Mouse (Mus musculus) layer of hippocampus, adult 2 months (tissue): ENCODE measurements around the gene Zfp777. TPM values are rescaled to one million over a fixed set of nuclear protein-coding genes. Genes with fewer than 3 reads are reported as not detected.

ENCODE experiments used
- DNase-seq, 2 experiments: peaks; one replicate each; pipeline ENCODE4 v3.0.0; 2022; ENCODE audit warnings: low spot score in 2 of 2
- H3K27ac ChIP-seq: fragments of 200-600 bp; 2 replicates; pipeline ENCODE4 v1.8.1; 2022
- H3K4me3 ChIP-seq: fragments of 200-600 bp; 2 replicates; pipeline ENCODE4 v1.8.1; 2022; ENCODE audit warnings: mild to moderate bottlenecking
- CTCF ChIP-seq: fragments of 200-600 bp; conservative IDR thresholded peaks from 2 replicates; pipeline ENCODE4 v1.8.1; 2022; ENCODE audit warnings: antibody characterized with exemption, mild to moderate bottlenecking, moderate library complexity
- long read RNA-seq, 2 experiments: library from polyadenylated mRNA; stranded (forward); transcript quantifications; one replicate each; pipeline ENCODE4 v2.0.0; 2021; ENCODE audit warnings: borderline mapping rate in 2 of 2
- total RNA-seq, 2 experiments: library from RNA; stranded (reverse); gene quantifications; 2 replicates each; pipeline ENCODE4 v1.2.3; 2021

Gene Zfp777
- 10 to 100 TPM; 36.8 to 37.4 TPM for total RNA-seq
- long read RNA-seq, experiment 1, transcript Zfp777-202 (6 exons, 3,111 nt) = major isoform, 12 of 25 reads
- long read RNA-seq, experiment 1, partial matches to known transcripts = 3 of 25 reads
- long read RNA-seq, experiment 1, other reads (novel, unspliced or antisense) = 8 of 25 reads
- long read RNA-seq, experiment 2, transcript Zfp777-202 (6 exons, 3,111 nt) = major isoform, 21 of 40 reads
- long read RNA-seq, experiment 2, partial matches to known transcripts = 2 of 40 reads
- long read RNA-seq, experiment 2, other reads (novel, unspliced or antisense) = 13 of 40 reads

DNA sequence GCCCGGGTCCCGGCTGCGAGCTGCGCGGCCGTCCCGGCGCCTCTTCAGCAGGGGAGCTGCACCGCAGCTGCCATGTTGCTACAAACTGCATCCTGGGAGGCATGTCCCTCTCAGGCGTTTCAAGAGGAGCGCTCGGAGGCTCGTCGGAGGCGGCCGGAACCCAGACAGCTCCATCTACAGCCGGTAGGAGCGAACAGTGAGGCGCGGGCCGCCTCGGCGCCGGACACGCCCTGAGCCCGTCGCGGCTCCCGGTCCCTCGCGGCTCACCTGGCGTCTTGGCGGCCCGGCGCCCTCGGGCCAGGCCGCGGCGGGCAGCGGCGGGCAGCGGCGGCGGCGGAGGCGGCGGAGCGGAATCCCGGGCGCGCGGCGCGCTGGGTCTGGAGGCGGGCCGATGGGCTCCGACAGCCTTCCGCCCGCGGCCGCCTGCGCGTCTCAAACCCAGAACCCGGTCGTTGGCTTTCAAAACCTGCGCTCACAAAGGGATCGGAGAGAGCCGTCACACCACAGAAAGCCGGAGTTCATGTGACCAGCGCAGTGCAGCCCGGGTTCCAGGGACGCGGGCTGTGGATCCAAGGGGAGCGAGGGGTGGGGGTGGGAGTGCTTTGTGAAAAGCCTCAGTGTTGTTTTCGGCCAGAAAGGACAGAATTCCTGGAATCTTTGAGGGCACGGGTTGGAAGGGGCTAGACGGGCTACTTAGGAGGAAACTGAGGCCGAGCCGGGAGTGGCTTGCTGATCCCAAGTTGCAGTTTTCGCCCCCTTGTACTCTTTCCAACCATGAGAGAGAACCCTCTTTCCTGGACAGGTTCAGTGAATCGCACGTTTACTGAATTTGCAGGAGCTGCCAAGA lies at the start of gene Zfp777:
Zfp777 (minus strand) TSS at position 486 of the 847 bp plus-strand sequence.
- Histone ChIP-seq H3K4me3 (peak within 1 kb of the TSS; percentile 72), H3K27ac (peak within 1 kb of the TSS; percentile 81)
- peak; percentile 73 for TF ChIP-seq CTCF
- DNase-seq = peak; percentile 78 to 81

DNA sequence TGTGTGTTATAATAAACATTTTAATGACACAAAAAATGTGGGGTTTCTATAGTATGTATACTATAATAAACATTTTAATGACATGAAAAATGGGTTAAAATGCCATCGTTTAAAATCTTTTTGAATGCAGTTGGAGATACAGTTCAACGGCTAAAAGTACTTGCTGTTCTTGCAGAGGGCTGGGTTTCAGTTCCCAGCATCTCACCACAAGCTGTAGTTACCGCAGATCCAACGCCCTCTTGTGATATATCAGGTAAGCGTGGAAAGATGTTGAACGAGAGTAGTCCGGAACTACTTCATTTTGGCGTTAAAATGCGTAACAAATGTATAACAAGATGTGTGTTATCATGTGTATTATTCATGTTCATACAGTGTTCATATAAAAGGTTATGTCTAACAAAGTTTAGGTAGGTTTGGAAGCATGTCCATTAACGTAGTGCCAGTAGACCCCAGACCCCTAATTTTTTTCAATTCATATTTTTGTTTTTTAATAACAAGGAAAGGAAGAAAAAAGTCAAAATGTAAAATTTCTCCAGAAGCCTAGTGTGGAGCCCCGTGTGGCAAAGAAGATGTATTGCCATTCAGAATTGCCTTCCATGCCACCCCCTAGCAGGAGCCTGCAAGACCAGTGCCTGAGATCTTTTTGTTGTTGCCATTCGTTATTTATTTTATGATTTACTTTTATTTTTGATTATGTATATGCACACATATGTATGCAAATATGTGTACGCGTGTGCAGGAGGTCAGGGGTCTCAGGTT lies 38.4 kb upstream of the Zfp777 start:
- DNase-seq = no peak
- Histone ChIP-seq H3K4me3 (peak overlapping the region; percentile 76), H3K27ac (no peak overlapping the region)
- peak; percentile 61 for TF ChIP-seq CTCF

DNA sequence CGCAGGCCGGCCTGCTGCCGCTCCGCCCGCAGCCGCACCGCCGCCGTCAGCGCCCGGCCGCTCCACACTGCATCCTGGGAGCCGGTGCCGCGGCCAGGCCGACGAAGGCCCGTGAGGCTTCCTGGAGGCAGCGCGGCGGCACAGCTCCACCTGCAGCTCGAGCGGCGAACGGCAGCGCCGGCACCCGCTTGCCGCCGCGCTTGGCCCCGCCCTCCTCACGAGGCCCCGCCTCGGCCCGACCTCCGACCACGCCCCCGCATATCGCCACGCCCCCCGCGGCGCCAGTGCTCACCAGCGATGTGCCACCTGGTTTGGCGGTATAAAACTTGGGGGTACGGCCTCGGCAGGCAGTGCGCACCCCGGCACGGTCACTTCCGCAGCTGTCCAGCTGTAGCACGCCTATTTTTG lies 37.8 kb upstream of the Zfp777 start, which contains the start of gene Zfp746:
Zfp746 (minus strand) TSS at position 123 of the 408 bp plus-strand sequence.
- TF ChIP-seq CTCF = peak; percentile 83
- peak within 1 kb of the TSS; percentile 76 for H3K4me3 ChIP-seq
- peak; percentile 91 to 95 for DNase-seq
- H3K27ac ChIP-seq = peak within 1 kb of the TSS; percentile 87

DNA sequence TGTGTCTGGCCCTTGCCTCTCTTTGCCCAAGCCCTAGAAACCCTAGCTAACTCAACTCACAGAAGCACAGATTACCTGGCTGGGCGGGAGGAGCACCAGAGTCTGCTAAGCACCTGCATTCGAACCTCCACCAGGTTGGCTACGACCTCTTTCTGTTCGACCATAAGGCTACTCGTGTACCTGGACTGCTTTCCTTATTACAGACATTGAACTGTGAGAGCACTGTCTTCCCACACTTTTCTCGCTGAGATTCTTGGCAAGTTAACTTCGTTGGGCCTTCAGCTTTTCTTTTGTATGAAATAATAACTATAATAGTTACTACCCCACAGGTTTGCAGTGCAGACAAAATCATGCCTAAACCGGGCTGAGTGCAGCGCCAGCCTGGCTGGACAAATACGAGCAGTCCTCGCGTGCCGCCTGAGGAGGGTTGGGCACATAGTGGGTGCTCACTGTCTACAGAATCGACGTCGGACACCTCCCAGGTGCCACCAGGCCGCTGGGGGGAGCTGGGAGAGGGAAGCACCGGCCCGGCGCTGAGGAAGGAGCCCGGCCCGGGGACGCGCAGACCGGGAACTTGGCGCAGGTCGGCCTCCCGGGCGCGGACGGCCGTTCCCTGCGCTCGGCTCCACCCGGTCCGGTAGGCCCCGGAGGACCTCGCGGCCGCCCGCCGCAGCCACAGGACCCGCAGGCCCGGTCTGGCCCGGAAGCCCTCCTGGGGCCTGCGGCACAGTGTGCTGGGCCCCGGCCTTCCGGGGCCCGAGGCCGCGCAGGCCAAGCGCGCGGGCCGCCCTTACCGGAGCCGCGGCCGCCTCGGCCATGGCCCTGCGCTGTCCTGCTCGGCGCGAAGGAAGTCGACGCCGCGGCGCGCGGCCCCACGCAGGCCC lies 37.1 kb upstream of the Zfp777 start:
- H3K4me3 ChIP-seq = peak overlapping the region; percentile 76
- peak overlapping the region; percentile 87 for H3K27ac ChIP-seq
- peak; percentile 54 for TF ChIP-seq CTCF
- peak; percentile 26 to 44 for DNase-seq

DNA sequence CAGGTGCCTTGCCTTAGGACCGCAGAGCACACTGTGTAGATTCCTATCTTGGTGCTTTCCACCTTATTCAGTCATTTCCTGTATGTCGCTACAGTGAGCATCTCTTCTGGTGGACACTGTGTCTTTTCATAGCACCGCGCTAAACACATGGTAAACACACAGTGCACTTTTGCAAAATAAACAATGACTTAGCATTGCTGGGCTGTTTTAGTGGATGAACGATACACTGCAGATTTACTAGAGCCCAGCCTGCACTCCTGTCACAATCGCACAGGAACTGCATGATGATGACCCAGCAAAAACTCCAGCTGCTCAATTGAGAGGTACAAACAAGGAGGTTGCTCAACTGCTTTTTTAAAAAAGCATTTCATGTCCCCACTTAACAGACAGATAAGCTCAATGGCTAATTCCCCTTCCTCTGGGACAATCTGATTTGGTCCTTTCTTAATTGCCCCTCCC lies 35.1 kb upstream of the Zfp777 start:
- Histone ChIP-seq H3K4me3 (no peak overlapping the region), H3K27ac (no peak overlapping the region)
- no peak for DNase-seq
- TF ChIP-seq CTCF = no peak

DNA sequence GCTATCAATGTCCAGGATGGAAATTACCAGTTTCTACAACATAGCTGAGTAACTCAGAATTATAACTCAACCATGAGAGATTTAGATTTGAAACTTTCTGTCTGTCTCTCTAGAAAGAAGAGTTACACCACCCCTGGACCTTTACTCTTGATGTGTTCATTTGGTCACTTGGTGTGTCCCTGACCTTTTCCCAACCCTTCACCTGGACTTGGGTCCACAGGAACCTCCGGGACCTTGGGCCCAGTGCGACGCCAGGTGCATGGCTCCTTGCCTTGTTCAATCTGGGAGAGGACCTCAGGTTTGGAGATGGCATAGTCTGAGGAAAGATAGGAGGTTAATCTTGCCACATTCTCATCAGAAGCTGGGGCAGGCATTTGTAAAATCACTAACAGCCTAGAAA lies 33.2 kb upstream of the Zfp777 start:
- DNase-seq = no peak

DNA sequence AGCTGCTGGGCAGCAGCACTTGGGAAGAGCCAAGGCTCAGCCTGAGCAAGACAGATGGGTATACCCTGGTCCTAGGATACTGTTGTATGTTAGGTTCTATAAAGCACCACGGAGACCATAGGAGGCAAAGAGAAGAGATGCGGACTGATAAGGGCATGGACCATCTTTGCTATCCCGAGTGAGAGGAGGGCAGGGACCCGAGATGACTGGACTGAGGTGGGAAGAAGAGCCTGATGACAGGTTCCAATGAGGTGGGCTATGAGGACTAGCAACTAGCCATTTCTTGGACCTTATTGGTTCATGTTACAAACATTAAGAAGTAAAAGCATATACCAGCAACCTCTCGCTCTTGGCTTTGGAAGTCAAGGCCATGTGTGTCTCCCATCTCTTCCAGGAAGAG lies 32.3 kb upstream of the Zfp777 start:
- TF ChIP-seq CTCF = no peak
- H3K4me3 ChIP-seq = no peak overlapping the region

More for the DNA sequence above, 33.2 kb upstream of the Zfp777 start:
- Histone ChIP-seq H3K27ac (no peak overlapping the region), H3K4me3 (no peak overlapping the region)
- no peak for TF ChIP-seq CTCF

DNA sequence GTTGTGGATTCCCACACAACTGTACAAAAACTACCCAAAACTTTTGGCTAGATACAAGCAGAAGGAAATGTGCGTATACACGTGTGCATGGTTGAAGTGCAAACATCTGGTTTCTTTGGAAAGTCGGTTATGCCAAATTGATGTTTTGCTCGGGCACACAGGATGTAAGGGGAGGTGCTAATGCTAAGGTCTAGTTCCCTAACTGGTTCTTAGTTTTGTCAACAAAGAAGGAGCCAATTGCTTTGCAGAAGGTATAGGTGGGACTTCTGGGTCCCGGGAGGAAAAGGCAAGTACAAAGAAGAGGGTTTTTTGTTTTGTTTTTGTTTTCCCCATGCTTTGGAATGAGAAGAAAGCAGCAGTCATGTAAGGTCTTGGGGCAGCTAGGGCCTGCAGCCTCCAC lies 24.6 kb upstream of the Zfp777 start:
- DNase-seq = no peak
- no peak overlapping the region for H3K27ac ChIP-seq
- TF ChIP-seq CTCF = no peak

More for the DNA sequence above, 32.3 kb upstream of the Zfp777 start:
- H3K27ac ChIP-seq = no peak overlapping the region
- DNase-seq = no peak

DNA sequence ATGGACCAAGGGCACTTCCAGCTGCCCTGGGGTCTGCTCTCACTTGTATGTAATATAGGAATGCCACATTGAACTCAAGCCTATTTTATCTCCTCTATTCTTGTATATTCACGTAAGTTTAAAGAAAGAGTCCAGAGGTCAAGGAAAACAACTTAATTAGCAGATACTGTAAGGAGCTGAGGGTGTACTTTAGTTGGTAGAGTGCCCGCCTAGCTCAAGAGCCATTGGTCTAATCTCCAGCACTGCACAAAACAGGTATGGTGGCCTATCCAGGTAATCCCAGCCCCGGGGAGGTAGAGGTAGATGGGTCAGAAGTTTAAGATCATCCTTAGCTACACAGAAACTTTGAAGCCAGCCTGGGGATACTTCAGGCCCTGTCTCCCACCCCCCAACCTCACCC lies 18.8 kb upstream of the Zfp777 start:
- no peak overlapping the region for H3K4me3 ChIP-seq
- TF ChIP-seq CTCF = no peak
- no peak for DNase-seq
- no peak overlapping the region for H3K27ac ChIP-seq

More for the DNA sequence above, 24.6 kb upstream of the Zfp777 start:
- no peak overlapping the region for H3K4me3 ChIP-seq

DNA sequence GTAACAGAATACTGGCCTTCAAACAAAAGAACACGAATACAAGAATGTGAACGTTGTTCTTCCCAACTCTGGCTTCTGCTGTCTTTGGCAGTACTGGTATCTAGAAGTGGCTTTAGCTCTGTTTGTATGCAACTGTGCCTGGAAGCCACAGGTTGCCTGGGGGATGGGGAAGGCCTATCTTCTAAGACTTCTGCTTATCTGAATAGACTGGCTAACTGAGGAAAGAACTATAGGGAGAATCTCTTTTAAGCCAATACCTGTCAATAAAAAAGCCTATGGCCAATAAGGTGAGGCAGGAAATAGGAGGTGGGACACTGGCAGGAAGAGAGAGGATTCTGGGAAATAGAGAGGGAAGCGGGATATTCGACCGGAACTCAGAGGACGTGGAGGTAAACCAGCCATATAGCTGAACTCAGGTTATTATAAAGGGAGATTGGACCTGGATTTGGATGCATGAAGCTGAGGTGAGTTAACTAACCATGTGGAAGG lies 16.9 kb upstream of the Zfp777 start:
- no peak for DNase-seq
- no peak overlapping the region for H3K27ac ChIP-seq
- no peak overlapping the region for H3K4me3 ChIP-seq
- TF ChIP-seq CTCF = no peak

DNA sequence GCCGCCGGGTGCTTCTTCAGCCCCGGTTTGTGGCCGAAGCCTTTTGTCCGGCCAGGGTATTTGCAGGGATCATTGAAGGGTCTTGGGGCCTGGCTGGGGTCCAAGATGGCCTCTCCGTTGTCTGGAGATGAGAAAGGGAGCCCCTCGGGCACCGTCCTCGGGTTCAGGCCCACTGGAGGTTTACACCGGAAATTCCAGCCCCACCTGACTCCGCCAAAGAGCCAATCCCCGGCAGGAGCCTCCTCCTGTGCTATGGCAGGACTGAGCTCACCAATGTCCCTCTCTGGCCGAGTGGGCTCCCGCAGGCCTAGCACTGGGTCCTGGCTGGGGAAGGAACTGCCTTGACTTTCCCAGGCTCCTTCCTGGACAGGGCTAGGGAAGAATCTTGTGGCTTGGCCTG lies 15.7 kb upstream of the Zfp777 start:
- no peak for TF ChIP-seq CTCF
- Histone ChIP-seq H3K4me3 (no peak overlapping the region), H3K27ac (no peak overlapping the region)
- no peak for DNase-seq

DNA sequence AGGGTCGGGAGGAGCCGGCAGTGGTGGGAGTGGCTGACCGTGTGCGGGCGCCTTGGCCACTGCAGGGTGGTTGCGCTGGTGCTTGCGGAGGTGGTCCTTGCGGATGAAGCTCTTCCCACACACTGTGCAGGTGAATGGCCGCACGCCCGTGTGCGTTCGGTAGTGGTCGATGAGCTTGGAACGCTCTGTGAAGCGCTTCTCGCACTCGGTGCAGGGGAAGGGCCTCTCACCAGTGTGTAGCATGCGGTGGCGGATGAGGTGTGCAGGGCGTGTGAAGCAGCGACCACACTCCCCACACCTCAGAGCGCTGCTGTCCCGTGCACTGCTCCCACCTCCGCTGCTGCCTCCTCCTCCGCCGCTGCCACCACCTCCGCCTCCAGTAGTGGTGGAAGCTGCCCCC lies 15.2 kb upstream of the Zfp777 start:
- H3K4me3 ChIP-seq = no peak overlapping the region
- no peak overlapping the region for H3K27ac ChIP-seq
- no peak for TF ChIP-seq CTCF
- no peak for DNase-seq
